Mouse (Mus musculus): ENCODE measurements around the gene Pld4.
A peak's percentile ranks its signal among the peaks of the same experiment; 100 is the strongest.

Gene Pld4

GRCm38 (mm10) chr12:112737761-112738160 is 22.7 kb upstream of the Pld4 start:
- no peak for DNase-seq (ENCODE audit: extremely low read depth, low read depth)

- no peak for DNase-seq (ENCODE audit: extremely low read depth, low read depth)
These were observed 22.0 kb upstream of the Pld4 start for GRCm38 (mm10) chr12:112738281-112739022.

GRCm38 (mm10) chr12:112739023-112739568 is 21.4 kb upstream of the Pld4 start:
- no peak for DNase-seq (ENCODE audit: extremely low read depth, low read depth)

- DNase-seq (ENCODE audit: extremely low read depth, low read depth), result no peak
These were observed 17.7 kb upstream of the Pld4 start for GRCm38 (mm10) chr12:112742768-112743167.

- peak; percentile 98 for DNase-seq (ENCODE audit: extremely low read depth, low read depth)
These were observed 17.1 kb upstream of the Pld4 start for GRCm38 (mm10) chr12:112743168-112743975.

- DNase-seq (ENCODE audit: extremely low read depth, low read depth), result no peak
These were observed 16.2 kb upstream of the Pld4 start for GRCm38 (mm10) chr12:112744211-112744610.

- DNase-seq (ENCODE audit: extremely low read depth, low read depth), result no peak
These were observed 15.4 kb upstream of the Pld4 start for GRCm38 (mm10) chr12:112744891-112745580.

- DNase-seq (ENCODE audit: extremely low read depth, low read depth), result no peak
These were observed 14.7 kb upstream of the Pld4 start for GRCm38 (mm10) chr12:112745716-112746115.

GRCm38 (mm10) chr12:112746461-112746807 is 14.0 kb upstream of the Pld4 start:
- DNase-seq (ENCODE audit: extremely low read depth, low read depth), result no peak

GRCm38 (mm10) chr12:112746808-112747605 is 13.4 kb upstream of the Pld4 start:
- DNase-seq (ENCODE audit: extremely low read depth, low read depth), result peak; percentile 94

GRCm38 (mm10) chr12:112747606-112747970 is 12.9 kb upstream of the Pld4 start:
- no peak for DNase-seq (ENCODE audit: extremely low read depth, low read depth)

- no peak for DNase-seq (ENCODE audit: extremely low read depth, low read depth)
These were observed 9.5 kb upstream of the Pld4 start for GRCm38 (mm10) chr12:112750976-112751375.

- DNase-seq (ENCODE audit: extremely low read depth, low read depth), result no peak
These were observed 8.1 kb upstream of the Pld4 start for GRCm38 (mm10) chr12:112752399-112752798.

- no peak for DNase-seq (ENCODE audit: extremely low read depth, low read depth)
These were observed 4.6 kb upstream of the Pld4 start for GRCm38 (mm10) chr12:112755900-112756299.

GRCm38 (mm10) chr12:112757896-112758295 is 2.6 kb upstream of the Pld4 start:
- no peak for DNase-seq (ENCODE audit: extremely low read depth, low read depth)

- DNase-seq (ENCODE audit: extremely low read depth, low read depth), result no peak
These were observed 984 bp upstream of the Pld4 start for GRCm38 (mm10) chr12:112759471-112759870.

- no peak for DNase-seq (ENCODE audit: extremely low read depth, low read depth)
These were observed 956 bp downstream of the Pld4 start for GRCm38 (mm10) chr12:112761411-112761810.

- peak; percentile 42 for DNase-seq (ENCODE audit: extremely low read depth, low read depth)
These were observed 1.6 kb downstream of the Pld4 start for GRCm38 (mm10) chr12:112762018-112762417.

- DNase-seq (ENCODE audit: extremely low read depth, low read depth), result no peak
These were observed 2.7 kb downstream of the Pld4 start for GRCm38 (mm10) chr12:112763176-112763575.

- DNase-seq (ENCODE audit: extremely low read depth, low read depth), result no peak
These were observed 3.7 kb downstream of the Pld4 start for GRCm38 (mm10) chr12:112764141-112764540.

GRCm38 (mm10) chr12:112764991-112765390 is 4.5 kb downstream of the Pld4 start:
- no peak for DNase-seq (ENCODE audit: extremely low read depth, low read depth)
